16 mouse cellular contexts compared by ENCODE assay signal in genomic region chr3:51974601-51975000, GRCm38 (mm10).
DNase-seq lines count a peak whose midpoint lies in the region.
"Had no signal": no experiment of that assay in that cellular context is flagged by ENCODE, and none has a peak within 500 bp of the region (broad histone marks: within the 10 kb centered on the region; RNA-seq: fewer than 3 reads in every experiment).

No protein-coding gene starts in this region.

- DNase-seq in adrenal gland, adult 2 months: peak; percentile 69
- no peak for DNase-seq in adrenal gland, postnatal 4 days (ENCODE audit: low spot score in 2 of 2)
- peak; percentile 46 for DNase-seq in adrenal gland, adult 8-10 months
- peak; percentile 15 for DNase-seq in adrenal gland, postnatal 25 days
- no peak for DNase-seq in T-cell, adult 2 months (ENCODE audit: low spot score)
- no peak for DNase-seq in thymus, postnatal 14 days
- DNase-seq: B cell, adult 2 months; cerebellum, adult 18-20 months; cerebellum, adult 9-10 months; cerebellum, postnatal 14 days; gastrocnemius, postnatal 10 days; gastrocnemius, postnatal 36 days; heart, adult 2 months; heart, postnatal 14 days; heart, postnatal 4 days; kidney, adult 18-20 months had no signal

Comparison
In these comparisons a context has a peak if more than half of its experiments do, and no peak if none do; other contexts are left out.
1. DNase-seq: peak in adrenal gland, adult 2 months (single experiment), adrenal gland, adult 8-10 months (single experiment) and adrenal gland, postnatal 25 days (single experiment); none in adrenal gland, postnatal 4 days (0 of 2), T-cell, adult 2 months (single experiment) and thymus, postnatal 14 days (single experiment).